Mouse (Mus musculus): ENCODE data around the gene Dcxr.

GRCm38 (mm10) chr11:120709551-120709950 lies 17.5 kb downstream of the Dcxr start:
- TF ChIP-seq CTCF (IDR thresholded peaks at IDR 0.05; ENCODE audit: extremely low read depth, insufficient read length, insufficient replicate concordance, low read depth, low read length) (no peak), POLR2A (IDR thresholded peaks at IDR 0.05; ENCODE audit: low read depth, low read length) (no peak)
